Mouse (Mus musculus) heart, embryonic 13.5 days (tissue): Measurements from ENCODE around the gene Mob1b. TPM values are rescaled to one million over a fixed set of nuclear protein-coding genes. Genes with fewer than 3 reads are reported as not detected.

Experiments
- ATAC-seq: fragments of 200-750 bp; cut with Nextera tagmentation; 2 replicates; pipeline ENCODE4 v1.8.0; 2017; ENCODE audit warnings: moderate TSS enrichment; ENCODE audit not compliant: insufficient number of reproducible peaks, low FRiP score, low TSS enrichment; ENCODE audit errors: extremely low read depth
- H3K27ac ChIP-seq: fragments of 300-500 bp; sonication (generic); replicated peaks from 2 replicates; pipeline ENCODE4 v1.5.1; 2015; ENCODE audit warnings: moderate library complexity, mild to moderate bottlenecking, inconsistent platforms
- H3K27me3 ChIP-seq: fragments of 300-500 bp; sonication (generic); replicated peaks from 2 replicates; pipeline ENCODE4 v1.6.1; 2015; ENCODE audit warnings: mild to moderate bottlenecking, inconsistent platforms
- H3K36me3 ChIP-seq: fragments of 300-500 bp; sonication (generic); 2 replicates; pipeline ENCODE4 v1.6.1; 2015; ENCODE audit warnings: mild to moderate bottlenecking, inconsistent platforms
- H3K4me1 ChIP-seq: fragments of 300-500 bp; sonication (generic); 2 replicates; pipeline ENCODE4 v1.6.1; 2015; ENCODE audit warnings: inconsistent platforms
- H3K4me2 ChIP-seq: fragments of 300-500 bp; sonication (generic); 2 replicates; pipeline ENCODE4 v1.6.1; 2015; ENCODE audit warnings: inconsistent platforms, mild to moderate bottlenecking, moderate library complexity
- H3K4me3 ChIP-seq: fragments of 300-500 bp; sonication (generic); 2 replicates; pipeline ENCODE4 v1.5.1; 2015; ENCODE audit warnings: moderate library complexity, mild to moderate bottlenecking, inconsistent platforms
- H3K9ac ChIP-seq: fragments of 300-500 bp; sonication (generic); 2 replicates; pipeline ENCODE4 v1.6.1; 2015; ENCODE audit warnings: inconsistent platforms, mild to moderate bottlenecking, moderate library complexity
- H3K9me3 ChIP-seq: fragments of 300-500 bp; sonication (generic); 2 replicates; pipeline ENCODE4 v1.6.1; 2016; ENCODE audit warnings: inconsistent platforms
- WGBS: fragments of 180-500 bp; shearing (Covaris S2); methylation state at CpG from one replicate; pipeline ENCODE4 v1.1.7; 2015; ENCODE audit warnings: mixed read lengths; 5-methylcytosine and 5-hydroxymethylcytosine counted together
- polyA plus RNA-seq: library from polyadenylated mRNA; unstranded; fragments of >200 nt; fragmentation: Nextera tagmentation; extraction: Ambion mirVana; gene quantifications from 2 replicates; pipeline ENCODE4 v1.2.1, GENCODE M21; 2015

The Mob1b gene
- polyA plus RNA-seq, 1 experiment from 2014 or later, result 17.7 TPM

- no peaks in the 10 kb centered on the region for H3K27me3 ChIP-seq
- WGBS, result 84% methylated on average over 4 of the region's 4 CpGs
- H3K36me3 ChIP-seq, result no peaks in the 10 kb centered on the region
- ATAC-seq, result no peak
- 0 out of 2 replicates have a peak, but pooled peaks cover 4% of the 10 kb centered on the region for H3K9me3 ChIP-seq
- H3K9ac ChIP-seq, result no peak overlapping the region
- no peak overlapping the region for H3K27ac ChIP-seq
- H3K4me1 ChIP-seq, result no peaks in the 10 kb centered on the region
- H3K4me3 ChIP-seq, result no peak overlapping the region
- no peak overlapping the region for H3K4me2 ChIP-seq
Measured at GRCm38 (mm10) chr5:88703551-88703950, 17.1 kb upstream of the Mob1b start.

- Histone ChIP-seq H3K36me3 (no peaks in the 10 kb centered on the region), H3K4me1 (peaks cover 26% of the 10 kb centered on the region), H3K27me3 (no peaks in the 10 kb centered on the region), H3K9ac (peak overlapping the region; percentile 54), H3K27ac (peak overlapping the region; percentile 90), H3K4me3 (no peak overlapping the region), H3K4me2 (peak overlapping the region; percentile 57), H3K9me3 (no peaks in the 10 kb centered on the region)
- ATAC-seq, result no peak
Measured at GRCm38 (mm10) chr5:88711128-88711527, 9.5 kb upstream of the Mob1b start.

- ATAC-seq, result peak; percentile 64
- H3K9me3 ChIP-seq, result no peaks in the 10 kb centered on the region
- no peaks in the 10 kb centered on the region for H3K27me3 ChIP-seq
- peak overlapping the region; percentile 3 for H3K4me3 ChIP-seq
- H3K4me2 ChIP-seq, result peak overlapping the region; percentile 57
- H3K9ac ChIP-seq, result peak overlapping the region; percentile 54
- peak overlapping the region; percentile 90 for H3K27ac ChIP-seq
- no peaks in the 10 kb centered on the region for H3K36me3 ChIP-seq
- H3K4me1 ChIP-seq, result peaks cover 26% of the 10 kb centered on the region
- WGBS, result 15% methylated on average over 10 of the region's 10 CpGs
Measured at GRCm38 (mm10) chr5:88711618-88712224, 8.9 kb upstream of the Mob1b start.

- Histone ChIP-seq H3K27ac (peak overlapping the region; percentile 90), H3K9ac (peak overlapping the region; percentile 54), H3K4me3 (peak overlapping the region; percentile 3; the same call in 1 of the 2 replicates), H3K36me3 (no peaks in the 10 kb centered on the region), H3K4me2 (peak overlapping the region; percentile 57), H3K27me3 (no peaks in the 10 kb centered on the region), H3K4me1 (peaks cover 26% of the 10 kb centered on the region), H3K9me3 (no peaks in the 10 kb centered on the region)
- ATAC-seq, result peak; percentile 32; the same call in 1 of the 2 replicates
- WGBS, result 36% methylated on average over 6 of the region's 6 CpGs
Measured at GRCm38 (mm10) chr5:88712328-88712727, 8.3 kb upstream of the Mob1b start.

GRCm38 (mm10) chr5:88716983-88717382, 3.7 kb upstream of the Mob1b start:
- Histone ChIP-seq H3K9ac (no peak overlapping the region), H3K27ac (no peak overlapping the region), H3K27me3 (no peaks in the 10 kb centered on the region), H3K36me3 (no peaks in the 10 kb centered on the region), H3K4me3 (no peak overlapping the region), H3K4me1 (peaks cover 14% of the 10 kb centered on the region), H3K4me2 (no peak overlapping the region), H3K9me3 (no peaks in the 10 kb centered on the region)
- WGBS, result 94% methylated on average over 2 of the region's 2 CpGs
- ATAC-seq, result no peak

- peak; percentile 27 for ATAC-seq
- Histone ChIP-seq H3K4me1 (peaks cover 42% of the 10 kb centered on the region), H3K4me2 (peak overlapping the region; percentile 93), H3K4me3 (peak overlapping the region; percentile 100), H3K36me3 (0 out of 2 replicates have a peak, but pooled peaks cover 3% of the 10 kb centered on the region), H3K27ac (peak overlapping the region; percentile 97), H3K27me3 (no peaks in the 10 kb centered on the region), H3K9ac (peak overlapping the region; percentile 100), H3K9me3 (no peaks in the 10 kb centered on the region)
- 0% methylated on average over 37 of the region's 38 CpGs for WGBS
Measured at GRCm38 (mm10) chr5:88721003-88721475, 384 bp downstream of the Mob1b start.

- peak; percentile 16; the same call in 1 of the 2 replicates for ATAC-seq
- H3K36me3 ChIP-seq, result 0 out of 2 replicates have a peak, but pooled peaks cover 7% of the 10 kb centered on the region
- peaks cover 44% of the 10 kb centered on the region for H3K4me1 ChIP-seq
- H3K27ac ChIP-seq, result peak overlapping the region; percentile 97
- WGBS, result under 1% methylated on average over 30 of the region's 31 CpGs
- H3K9me3 ChIP-seq, result no peaks in the 10 kb centered on the region
- H3K9ac ChIP-seq, result peak overlapping the region; percentile 100
- H3K4me3 ChIP-seq, result peak overlapping the region; percentile 100
- no peaks in the 10 kb centered on the region for H3K27me3 ChIP-seq
- H3K4me2 ChIP-seq, result peak overlapping the region; percentile 93
Measured at GRCm38 (mm10) chr5:88721565-88722212, 1.0 kb downstream of the Mob1b start.

- peaks cover 46% of the 10 kb centered on the region for H3K4me1 ChIP-seq
- H3K4me2 ChIP-seq, result peak overlapping the region; percentile 93
- H3K4me3 ChIP-seq, result peak overlapping the region; percentile 100
- H3K9me3 ChIP-seq, result no peaks in the 10 kb centered on the region
- 5% methylated on average over 4 of the region's 4 CpGs for WGBS
- peak overlapping the region; percentile 97 for H3K27ac ChIP-seq
- 0 out of 2 replicates have a peak, but pooled peaks cover 7% of the 10 kb centered on the region for H3K36me3 ChIP-seq
- no peaks in the 10 kb centered on the region for H3K27me3 ChIP-seq
- peak overlapping the region; percentile 100 for H3K9ac ChIP-seq
- ATAC-seq, result no peak
Measured at GRCm38 (mm10) chr5:88722213-88722600, 1.6 kb downstream of the Mob1b start.

GRCm38 (mm10) chr5:88724030-88724429, 3.4 kb downstream of the Mob1b start:
- Histone ChIP-seq H3K4me3 (peak overlapping the region; percentile 100), H3K27ac (peak overlapping the region; percentile 97), H3K36me3 (0 out of 2 replicates have a peak, but pooled peaks cover 10% of the 10 kb centered on the region), H3K27me3 (no peaks in the 10 kb centered on the region), H3K9ac (peak overlapping the region; percentile 66), H3K9me3 (no peaks in the 10 kb centered on the region), H3K4me2 (peak overlapping the region; percentile 93), H3K4me1 (peaks cover 58% of the 10 kb centered on the region)
- no peak for ATAC-seq
- 17% methylated on average over 3 of the region's 3 CpGs for WGBS

- 76% methylated on average over 3 of the region's 3 CpGs for WGBS
- H3K27ac ChIP-seq, result no peak overlapping the region
Measured at GRCm38 (mm10) chr5:88727593-88728144, 7.0 kb downstream of the Mob1b start.

GRCm38 (mm10) chr5:88734786-88735185, 14.1 kb downstream of the Mob1b start:
- no peak overlapping the region for H3K9ac ChIP-seq
- no peak for ATAC-seq
- no peak overlapping the region for H3K4me3 ChIP-seq
- H3K9me3 ChIP-seq, result no peaks in the 10 kb centered on the region
- peaks cover 6% of the 10 kb centered on the region for H3K36me3 ChIP-seq
- H3K27me3 ChIP-seq, result no peaks in the 10 kb centered on the region
- no peak overlapping the region for H3K4me2 ChIP-seq
- H3K4me1 ChIP-seq, result peaks cover 15% of the 10 kb centered on the region
- H3K27ac ChIP-seq, result no peak overlapping the region
- 93% methylated on average over 2 of the region's 2 CpGs for WGBS

More at GRCm38 (mm10) chr5:88727593-88728144, 7.0 kb downstream of the Mob1b start:
- H3K9me3 ChIP-seq, result no peaks in the 10 kb centered on the region
- no peak overlapping the region for H3K9ac ChIP-seq
- H3K4me3 ChIP-seq, result no peak overlapping the region
- H3K27me3 ChIP-seq, result no peaks in the 10 kb centered on the region
- H3K4me2 ChIP-seq, result no peak overlapping the region
- peaks cover 48% of the 10 kb centered on the region for H3K4me1 ChIP-seq
- H3K36me3 ChIP-seq, result 0 out of 2 replicates have a peak, but pooled peaks cover 10% of the 10 kb centered on the region
- ATAC-seq, result no peak
